Mouse (Mus musculus) bone marrow macrophage, adult 2 months (primary cell): Measurements from ENCODE around the gene Sigirr.

Source experiments
- CTCF ChIP-seq: IDR thresholded peaks from 2 replicates; pipeline ENCODE4 v1.5.1; 2012; ENCODE audit warnings: low read depth, mild to moderate bottlenecking, low read length, moderate library complexity
- POLR2A ChIP-seq: IDR thresholded peaks from 2 replicates; pipeline ENCODE4 v1.6.1; 2012; ENCODE audit warnings: mild to moderate bottlenecking, low read depth, low read length, borderline replicate concordance

- TF ChIP-seq CTCF (no peak), POLR2A (no peak)
Observed at GRCm38 (mm10) chr7:141060426-141061242, 39.7 kb downstream of the Sigirr start, which contains the start of gene B4galnt4.
